Mouse (Mus musculus) midbrain, embryonic 13.5 days (tissue): Measurements from ENCODE around the gene Atp11c. TPM values are rescaled to one million over a fixed set of nuclear protein-coding genes. Genes with fewer than 3 reads are reported as not detected.

ENCODE experiments used
- ATAC-seq: fragments of 200-750 bp; cut with Nextera tagmentation; 2 replicates; pipeline ENCODE4 v1.8.0; 2017; ENCODE audit warnings: mild to moderate bottlenecking, moderate TSS enrichment, moderate library complexity
- H3K27ac ChIP-seq: fragments of 300-500 bp; sonication (generic); 2 replicates; pipeline ENCODE4 v1.5.1; 2015; ENCODE audit warnings: inconsistent platforms, mild to moderate bottlenecking, moderate library complexity
- H3K27me3 ChIP-seq: fragments of 300-500 bp; sonication (generic); 2 replicates; pipeline ENCODE4 v1.6.1; 2015; ENCODE audit warnings: mild to moderate bottlenecking, inconsistent platforms
- H3K36me3 ChIP-seq: fragments of 300-500 bp; sonication (generic); 2 replicates; pipeline ENCODE4 v1.6.1; 2015; ENCODE audit warnings: mild to moderate bottlenecking, inconsistent platforms
- H3K4me1 ChIP-seq: fragments of 300-500 bp; sonication (generic); replicated peaks from 2 replicates; pipeline ENCODE4 v1.6.1; 2015; ENCODE audit warnings: inconsistent platforms
- H3K4me2 ChIP-seq: fragments of 300-500 bp; sonication (generic); replicated peaks from 2 replicates; pipeline ENCODE4 v1.6.1; 2015; ENCODE audit warnings: moderate library complexity, mild to moderate bottlenecking, inconsistent platforms
- H3K4me3 ChIP-seq: fragments of 300-500 bp; sonication (generic); replicated peaks from 2 replicates; pipeline ENCODE4 v1.5.1; 2015; ENCODE audit warnings: mild to moderate bottlenecking, inconsistent platforms
- H3K9ac ChIP-seq: fragments of 300-500 bp; sonication (generic); replicated peaks from 2 replicates; pipeline ENCODE4 v1.6.1; 2015; ENCODE audit warnings: mild to moderate bottlenecking, inconsistent platforms
- H3K9me3 ChIP-seq: fragments of 300-500 bp; sonication (generic); 2 replicates; pipeline ENCODE4 v1.6.1; 2016; ENCODE audit warnings: mild to moderate bottlenecking, inconsistent platforms
- WGBS: fragments of 180-500 bp; shearing (Covaris S2); methylation state at CpG from one replicate; pipeline ENCODE4 v1.1.7; 2015; 5-methylcytosine and 5-hydroxymethylcytosine counted together
- polyA plus RNA-seq: library from polyadenylated mRNA; unstranded; fragments of >200 nt; fragmentation: Nextera tagmentation; extraction: Ambion mirVana; gene quantifications from 2 replicates; pipeline ENCODE4 v1.2.1, GENCODE M21; 2015

The Atp11c gene
- polyA plus RNA-seq, 1 experiment from 2014 or later = 14.1 TPM

DNA sequence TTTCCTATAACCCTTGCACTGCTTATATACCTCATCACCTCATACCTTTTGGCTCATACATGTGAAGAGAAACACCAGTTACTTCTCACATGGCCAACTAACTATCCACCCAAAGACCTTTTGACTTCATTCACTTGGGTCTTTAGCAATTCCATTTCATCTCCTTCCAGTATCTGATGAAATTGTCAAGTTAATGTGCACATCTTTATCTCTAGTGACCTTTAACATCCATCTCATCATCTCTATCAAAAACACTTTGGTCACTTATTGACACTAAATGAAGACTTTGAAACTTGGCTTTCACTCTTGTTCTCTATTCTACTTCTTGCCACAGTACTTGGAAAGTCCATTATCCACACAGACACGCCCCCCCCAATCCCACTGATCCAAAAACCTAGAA, 243.8 kb downstream of the Atp11c start:
- no peaks in the 10 kb centered on the region for H3K4me1 ChIP-seq
- 83% methylated on average over 1 of the region's 1 CpGs for WGBS
- no peaks in the 10 kb centered on the region for H3K36me3 ChIP-seq
- no peak overlapping the region for H3K9ac ChIP-seq
- ATAC-seq = no peak
- H3K27me3 ChIP-seq = no peaks in the 10 kb centered on the region
- H3K4me2 ChIP-seq = no peak overlapping the region
- H3K9me3 ChIP-seq = no peaks in the 10 kb centered on the region
- no peak overlapping the region for H3K27ac ChIP-seq
- H3K4me3 ChIP-seq = no peak overlapping the region

DNA sequence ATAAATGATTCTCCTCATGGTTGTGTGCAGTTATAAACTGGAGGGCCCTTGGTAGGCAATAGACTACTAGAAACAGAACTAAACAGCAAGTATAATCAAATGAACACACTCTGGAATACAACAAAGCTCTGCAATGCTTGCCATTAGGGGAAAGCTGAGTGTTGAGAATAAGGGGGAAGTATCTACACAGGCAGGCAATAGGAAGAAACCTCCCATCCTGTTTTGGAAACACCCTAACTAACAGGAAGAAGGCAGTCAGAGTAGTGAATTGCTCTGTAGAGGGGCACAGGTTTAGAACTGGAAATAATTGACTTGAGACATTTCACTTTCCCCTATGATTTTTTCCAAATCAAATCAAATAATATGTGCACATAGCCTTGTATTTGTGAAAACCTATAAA, 247.1 kb downstream of the Atp11c start:
- Histone ChIP-seq H3K27me3 (no peaks in the 10 kb centered on the region), H3K4me2 (no peak overlapping the region), H3K9ac (no peak overlapping the region), H3K27ac (no peak overlapping the region), H3K36me3 (no peaks in the 10 kb centered on the region), H3K9me3 (no peaks in the 10 kb centered on the region), H3K4me1 (no peaks in the 10 kb centered on the region), H3K4me3 (no peak overlapping the region)
- ATAC-seq = no peak

DNA sequence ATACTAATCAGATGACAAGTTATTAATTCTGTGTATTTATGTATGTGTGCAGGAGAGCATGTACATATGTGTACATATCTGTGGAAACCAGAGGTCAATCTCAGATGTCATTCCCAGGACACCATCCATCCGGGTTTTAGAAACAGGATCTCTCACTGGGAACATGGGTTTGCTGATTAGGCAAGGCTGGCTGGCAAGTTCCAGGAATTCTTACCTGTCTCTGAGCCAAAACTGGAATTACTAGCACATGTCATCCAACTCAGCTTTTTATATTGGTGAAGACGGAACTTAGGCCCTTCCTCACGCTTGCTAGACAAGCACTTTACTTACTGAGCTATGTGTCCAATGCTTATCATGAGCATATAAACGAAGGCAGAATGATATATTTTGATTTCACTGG, 247.5 kb downstream of the Atp11c start:
- Histone ChIP-seq H3K36me3 (no peaks in the 10 kb centered on the region), H3K4me1 (no peaks in the 10 kb centered on the region), H3K9me3 (no peaks in the 10 kb centered on the region), H3K4me2 (no peak overlapping the region), H3K4me3 (no peak overlapping the region), H3K27me3 (no peaks in the 10 kb centered on the region), H3K27ac (no peak overlapping the region), H3K9ac (no peak overlapping the region)
- no peak for ATAC-seq
- 76% methylated on average over 4 of the region's 4 CpGs for WGBS

- H3K27me3 ChIP-seq = no peaks in the 10 kb centered on the region
- H3K27ac ChIP-seq = no peak overlapping the region
- no peak overlapping the region for H3K4me3 ChIP-seq
- no peaks in the 10 kb centered on the region for H3K9me3 ChIP-seq
- no peak overlapping the region for H3K9ac ChIP-seq
- no peaks in the 10 kb centered on the region for H3K36me3 ChIP-seq
- 95% methylated on average over 3 of the region's 3 CpGs for WGBS
- no peak overlapping the region for H3K4me2 ChIP-seq
- ATAC-seq = no peak
- no peaks in the 10 kb centered on the region for H3K4me1 ChIP-seq
Observed at GRCm38 (mm10) chrX:60329735-60330134, 262.8 kb downstream of the Atp11c start.

DNA sequence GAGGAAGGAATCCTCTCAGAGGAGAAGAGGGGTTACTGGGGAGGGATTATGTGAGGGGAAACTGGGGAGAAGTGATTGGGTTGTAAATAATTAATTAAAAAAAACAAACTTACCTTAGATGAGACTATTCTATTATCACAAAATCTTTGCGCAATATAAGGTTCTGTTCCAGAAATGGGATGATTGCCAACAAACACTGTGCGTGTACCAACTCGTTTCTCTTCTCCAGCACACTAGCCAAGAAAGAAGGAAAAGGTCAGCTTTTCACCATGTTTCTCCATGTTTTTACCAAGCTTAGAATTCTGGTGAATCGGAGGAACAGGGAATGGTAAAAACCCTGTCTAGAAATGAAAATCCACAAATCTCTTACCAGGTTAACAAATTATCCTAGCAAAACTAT, 271.2 kb downstream of the Atp11c start:
- WGBS = 92% methylated on average over 4 of the region's 4 CpGs
- Histone ChIP-seq H3K27ac (no peak overlapping the region), H3K4me2 (no peak overlapping the region), H3K27me3 (no peaks in the 10 kb centered on the region), H3K9me3 (no peaks in the 10 kb centered on the region), H3K36me3 (no peaks in the 10 kb centered on the region), H3K9ac (no peak overlapping the region), H3K4me3 (no peak overlapping the region), H3K4me1 (no peaks in the 10 kb centered on the region)
- no peak for ATAC-seq

DNA sequence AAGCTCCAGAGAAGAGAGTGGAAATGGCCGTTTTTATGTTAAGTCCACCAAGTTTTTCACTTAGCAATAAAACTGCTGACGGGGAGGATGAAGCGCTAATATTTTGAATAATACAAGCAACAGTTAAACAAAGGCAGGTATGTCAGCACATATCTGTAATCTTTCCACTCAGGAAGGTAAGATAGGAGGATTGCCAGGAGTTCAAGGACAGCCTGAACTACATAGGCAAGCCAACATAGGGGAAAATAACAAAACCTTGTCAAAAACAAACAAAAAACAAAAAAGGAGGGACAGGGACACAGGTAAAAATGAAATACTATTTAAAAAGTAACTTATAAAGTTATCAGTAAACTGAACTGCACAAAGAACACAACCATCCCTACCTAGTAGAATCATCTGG, 274.8 kb downstream of the Atp11c start:
- Histone ChIP-seq H3K9me3 (no peaks in the 10 kb centered on the region), H3K27ac (no peak overlapping the region), H3K36me3 (no peaks in the 10 kb centered on the region), H3K9ac (no peak overlapping the region), H3K4me3 (no peak overlapping the region), H3K27me3 (no peaks in the 10 kb centered on the region), H3K4me2 (no peak overlapping the region), H3K4me1 (no peaks in the 10 kb centered on the region)
- WGBS = 92% methylated on average over 3 of the region's 3 CpGs
- no peak for ATAC-seq

- Histone ChIP-seq H3K9ac (no peak overlapping the region), H3K27ac (no peak overlapping the region), H3K4me3 (no peak overlapping the region), H3K9me3 (no peaks in the 10 kb centered on the region), H3K27me3 (no peaks in the 10 kb centered on the region), H3K4me1 (no peaks in the 10 kb centered on the region), H3K4me2 (no peak overlapping the region), H3K36me3 (no peaks in the 10 kb centered on the region)
- ATAC-seq = no peak
- 72% methylated on average over 2 of the region's 2 CpGs for whole genome bisulfite sequencing
Observed at GRCm38 (mm10) chrX:60292335-60292734, 300.2 kb downstream of the Atp11c start.

DNA sequence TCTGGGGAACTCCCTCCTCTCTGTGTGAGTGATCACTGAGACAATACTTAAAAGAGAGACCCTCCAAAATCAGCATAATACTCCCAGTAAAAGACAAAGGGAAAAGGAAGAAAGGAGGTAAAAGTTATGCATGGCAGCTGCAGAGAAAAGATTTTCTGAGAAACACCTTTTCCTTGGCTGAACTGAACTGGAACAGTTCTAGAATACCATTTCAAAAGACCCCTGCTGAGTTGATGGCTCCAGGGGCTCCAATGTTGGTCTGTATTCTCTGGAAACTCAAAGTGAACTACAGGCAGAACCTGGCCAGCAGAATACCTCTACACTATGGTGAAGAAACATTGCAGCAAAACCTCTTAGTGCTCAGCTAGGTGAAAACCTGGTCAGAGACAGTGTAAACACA, 337.2 kb downstream of the Atp11c start:
- H3K9me3 ChIP-seq = no peaks in the 10 kb centered on the region
- no peaks in the 10 kb centered on the region for H3K4me1 ChIP-seq
- no peak overlapping the region for H3K4me2 ChIP-seq
- H3K9ac ChIP-seq = no peak overlapping the region
- no peak overlapping the region for H3K4me3 ChIP-seq
- no peaks in the 10 kb centered on the region for H3K36me3 ChIP-seq
- H3K27ac ChIP-seq = no peak overlapping the region
- H3K27me3 ChIP-seq = no peaks in the 10 kb centered on the region
- ATAC-seq = no peak

DNA sequence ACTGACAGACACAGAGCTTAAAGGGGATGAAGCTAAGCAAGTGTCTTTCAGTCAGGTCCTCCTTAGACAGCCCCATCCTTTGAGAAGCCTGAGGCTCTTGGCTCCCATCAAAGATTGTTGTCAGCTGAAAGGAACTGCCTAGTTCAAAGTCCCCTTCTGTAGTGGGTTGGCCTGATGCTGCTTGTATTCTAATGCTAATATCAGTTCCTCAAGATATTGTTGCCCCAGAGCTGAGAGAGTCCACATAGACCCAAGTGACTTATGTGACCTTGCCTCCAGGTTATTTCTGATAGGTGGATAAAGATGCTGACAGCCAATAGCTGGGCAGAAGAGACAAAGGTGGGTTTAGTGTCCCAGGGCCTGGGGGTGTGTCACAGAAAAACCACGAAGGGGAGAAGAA, 404.8 kb downstream of the Atp11c start:
- H3K27ac ChIP-seq = no peak overlapping the region
- H3K9ac ChIP-seq = no peak overlapping the region
- no peaks in the 10 kb centered on the region for H3K4me1 ChIP-seq
- no peak for ATAC-seq
- H3K36me3 ChIP-seq = no peaks in the 10 kb centered on the region
- no peak overlapping the region for H3K4me3 ChIP-seq
- H3K9me3 ChIP-seq = no peaks in the 10 kb centered on the region
- 46% methylated on average over 1 of the region's 1 CpGs for WGBS
- H3K4me2 ChIP-seq = no peak overlapping the region
- no peaks in the 10 kb centered on the region for H3K27me3 ChIP-seq

GRCm38 (mm10) chrX:60182611-60183010, 409.9 kb downstream of the Atp11c start:
- Histone ChIP-seq H3K4me1 (peaks cover 4% of the 10 kb centered on the region; the same call in 1 of the 2 replicates), H3K9me3 (no peaks in the 10 kb centered on the region), H3K4me2 (no peak overlapping the region), H3K27ac (no peak overlapping the region), H3K4me3 (no peak overlapping the region), H3K9ac (no peak overlapping the region), H3K27me3 (no peaks in the 10 kb centered on the region; the same call in 1 of the 2 replicates), H3K36me3 (no peaks in the 10 kb centered on the region)
- no peak for ATAC-seq
- 14% methylated on average over 3 of the region's 3 CpGs for WGBS

GRCm38 (mm10) chrX:60178744-60179458, 413.6 kb downstream of the Atp11c start, which contains the start of gene Mcf2:
Gene Mcf2 (minus strand): TSS chrX:60179089.
- Histone ChIP-seq H3K9me3 (no peaks in the 10 kb centered on the region), H3K4me2 (peak within 1 kb of the TSS; percentile 77), H3K27ac (no peak within 1 kb of the TSS), H3K4me1 (peaks cover 4% of the 10 kb centered on the region; the same call in 1 of the 2 replicates), H3K4me3 (peak within 1 kb of the TSS; percentile 47), H3K36me3 (no peaks in the 10 kb centered on the region), H3K27me3 (no peaks in the 10 kb centered on the region; the same call in 1 of the 2 replicates), H3K9ac (peak within 1 kb of the TSS; percentile 64)
- peak; percentile 90 for ATAC-seq
- WGBS = 27% methylated on average over 26 of the region's 28 CpGs

- H3K9me3 ChIP-seq = no peaks in the 10 kb centered on the region
- no peaks in the 10 kb centered on the region; the same call in 1 of the 2 replicates for H3K27me3 ChIP-seq
- H3K9ac ChIP-seq = peak overlapping the region; percentile 64
- 23% methylated on average over 17 of the region's 19 CpGs for WGBS
- H3K4me2 ChIP-seq = peak overlapping the region; percentile 77
- no peaks in the 10 kb centered on the region for H3K36me3 ChIP-seq
- peak overlapping the region; percentile 47 for H3K4me3 ChIP-seq
- ATAC-seq = peak; percentile 67
- H3K4me1 ChIP-seq = peaks cover 4% of the 10 kb centered on the region; the same call in 1 of the 2 replicates
- no peak overlapping the region for H3K27ac ChIP-seq
Observed at GRCm38 (mm10) chrX:60178025-60178743, 414.3 kb downstream of the Atp11c start.
